Mouse (Mus musculus) erythroblast, embryonic 14.5 days (primary cell): ENCODE measurements around the gene Uaca.

Experiments used
- GATA1 ChIP-seq: IDR thresholded peaks from 2 replicates; pipeline ENCODE4 v1.6.1; 2012; ENCODE audit warnings: low read length, inconsistent platforms, mixed read lengths
- TAL1 ChIP-seq: IDR thresholded peaks from 3 replicates; pipeline ENCODE4 v1.6.1; 2012; ENCODE audit warnings: low read length, inconsistent platforms, mixed read lengths

DNA sequence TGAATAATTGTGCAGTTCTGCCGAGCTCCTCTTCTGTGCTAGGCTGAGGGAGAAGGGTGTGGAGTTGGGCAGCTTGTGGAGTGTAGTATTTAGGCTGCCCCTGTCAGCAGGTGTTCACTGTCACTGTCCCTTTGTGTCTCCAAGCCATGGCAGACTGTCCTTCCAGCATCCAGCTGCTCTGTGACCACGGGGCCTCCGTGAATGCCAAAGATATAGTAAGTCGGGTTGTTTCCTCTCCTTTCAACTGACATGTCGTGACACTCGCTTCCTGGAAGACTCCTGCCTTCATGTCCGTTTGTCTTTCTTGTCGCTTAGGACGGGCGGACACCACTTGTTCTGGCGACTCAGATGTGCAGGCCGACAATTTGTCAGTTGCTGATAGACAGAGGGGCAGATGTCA lies 55.6 kb downstream of the Uaca start:
- TF ChIP-seq TAL1: no peak
- TF ChIP-seq GATA1: no peak
